Mouse (Mus musculus): ENCODE measurements around the gene Vps39. TPM values are rescaled to one million over a fixed set of nuclear protein-coding genes. Genes with fewer than 3 reads are reported as not detected.

The Vps39 gene
- polyA plus RNA-seq, 1 experiment from 2014 or later: 28.3 TPM

DNA sequence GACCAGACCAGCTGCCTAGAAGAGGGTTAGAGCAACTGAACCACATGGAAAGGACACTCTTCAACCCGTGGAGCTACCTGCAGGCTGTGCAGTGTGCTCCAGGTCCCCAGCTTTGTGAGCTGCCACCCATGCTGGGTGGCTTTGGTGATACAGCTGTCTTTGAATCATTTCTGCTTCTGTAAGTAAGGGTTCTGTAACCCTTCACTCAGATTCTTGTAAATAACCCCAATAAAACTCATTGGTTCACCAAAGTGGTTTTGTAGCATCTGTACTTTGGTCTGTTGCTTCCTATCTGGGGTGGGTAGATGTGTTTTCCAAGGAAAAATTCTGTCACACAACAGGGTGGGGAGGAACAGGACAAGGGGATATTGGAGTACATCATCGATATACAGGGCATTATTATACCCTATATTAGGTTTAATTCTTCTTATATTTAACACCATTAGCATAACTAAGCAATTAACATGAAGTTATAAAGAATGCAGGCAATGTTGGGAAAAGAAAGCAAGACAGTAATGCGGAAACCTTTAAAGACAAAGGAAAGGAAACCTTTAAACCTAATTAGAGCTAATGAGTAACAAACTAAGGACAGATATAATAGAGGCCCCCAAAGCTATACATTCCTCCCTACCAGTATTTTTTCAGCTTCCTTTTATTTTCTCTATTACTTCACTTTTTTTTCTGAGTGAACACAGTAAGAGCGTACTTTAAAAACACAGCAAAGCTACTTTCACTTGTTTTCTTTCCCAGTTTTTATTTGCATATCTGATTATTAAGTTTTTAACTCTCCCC is 14.7 kb upstream of the Vps39 start:
- no peak overlapping the region for H3K4me2 ChIP-seq (ENCODE audit: low read depth, severe bottlenecking)
- peaks cover 12% of the 10 kb centered on the region; the same call in 1 of the 2 replicates for H3K36me3 ChIP-seq (ENCODE audit: control insufficient read depth, insufficient read depth, low read length)
- no peak for DNase-seq (ENCODE audit: low spot score)
- H3K9ac ChIP-seq (ENCODE audit: low read length): no peak overlapping the region
- H3K4me3 ChIP-seq (ENCODE audit: low read depth, low read length): no peak overlapping the region
- 94% methylated on average over 4 of the region's 4 CpGs for WGBS
- H3K27ac ChIP-seq (replicated peaks; ENCODE audit: low read depth, low read length): no peak overlapping the region
- H3K9me3 ChIP-seq (ENCODE audit: control insufficient read depth, low read length): no peaks in the 10 kb centered on the region
- H3K4me1 ChIP-seq (ENCODE audit: control insufficient read depth, insufficient read depth, low read length): no peaks in the 10 kb centered on the region
- ATAC-seq (ENCODE audit: insufficient number of reproducible peaks, low FRiP score, low TSS enrichment, low read depth): no peak
- H3K27me3 ChIP-seq (ENCODE audit: control insufficient read depth, insufficient read depth, low read length): no peaks in the 10 kb centered on the region

DNA sequence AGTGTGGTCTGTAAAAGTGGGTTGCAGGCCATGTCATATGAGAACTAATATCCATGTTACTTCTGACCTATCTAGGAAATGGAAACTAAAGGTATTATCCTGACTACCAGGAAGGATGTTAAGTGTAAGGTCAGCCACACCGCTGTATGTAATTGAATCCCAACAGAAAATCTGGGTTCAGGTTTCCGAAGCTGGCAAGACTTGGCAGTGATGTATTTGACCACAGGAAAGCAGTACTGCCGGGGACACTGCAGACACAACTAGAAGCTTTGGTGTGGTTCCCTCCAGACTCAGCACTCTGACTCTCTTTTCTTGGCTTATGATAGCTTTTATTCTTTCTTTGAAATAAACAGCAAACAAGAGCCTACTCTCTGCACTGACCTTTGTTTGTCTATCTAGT is 13.6 kb upstream of the Vps39 start:
- WGBS: 85% methylated on average over 3 of the region's 3 CpGs
- ATAC-seq (ENCODE audit: insufficient number of reproducible peaks, low FRiP score, low TSS enrichment, low read depth): no peak
- H3K4me1 ChIP-seq (ENCODE audit: control insufficient read depth, insufficient read depth, low read length): no peaks in the 10 kb centered on the region
- H3K27ac ChIP-seq (replicated peaks; ENCODE audit: low read depth, low read length): no peak overlapping the region
- no peak overlapping the region for H3K9ac ChIP-seq (ENCODE audit: low read length)
- no peaks in the 10 kb centered on the region for H3K27me3 ChIP-seq (ENCODE audit: control insufficient read depth, insufficient read depth, low read length)
- no peak overlapping the region for H3K4me2 ChIP-seq (ENCODE audit: low read depth, severe bottlenecking)
- H3K4me3 ChIP-seq (ENCODE audit: low read depth, low read length): no peak overlapping the region
- H3K9me3 ChIP-seq (ENCODE audit: control insufficient read depth, low read length): no peaks in the 10 kb centered on the region
- H3K36me3 ChIP-seq (ENCODE audit: control insufficient read depth, insufficient read depth, low read length): peaks cover 14% of the 10 kb centered on the region; the same call in 1 of the 2 replicates
- DNase-seq (ENCODE audit: low spot score): no peak

DNA sequence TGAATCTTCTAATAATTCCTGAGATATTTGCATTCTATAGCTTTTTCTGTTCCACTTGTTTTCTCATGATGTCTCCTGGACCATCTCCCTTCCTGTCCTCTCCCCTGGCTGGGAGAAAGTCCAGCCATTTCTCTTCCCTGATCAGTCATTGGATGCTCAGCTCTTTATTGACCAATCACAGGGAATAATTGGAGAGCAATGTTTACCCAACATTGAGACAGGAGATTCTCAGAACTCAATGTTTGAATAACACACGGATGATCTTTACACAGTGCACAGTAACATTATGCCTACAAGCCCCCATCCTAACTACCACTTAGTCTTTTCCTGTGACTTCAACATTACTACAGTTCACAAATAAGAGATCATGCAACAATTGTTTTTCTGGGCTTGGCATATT is 7.5 kb upstream of the Vps39 start:
- Histone ChIP-seq H3K4me1 (ENCODE audit: control insufficient read depth, insufficient read depth, low read length) (no peaks in the 10 kb centered on the region), H3K9ac (ENCODE audit: low read length) (no peak overlapping the region), H3K27me3 (ENCODE audit: control insufficient read depth, insufficient read depth, low read length) (no peaks in the 10 kb centered on the region), H3K4me3 (ENCODE audit: low read depth, low read length) (no peak overlapping the region), H3K27ac (replicated peaks; ENCODE audit: low read depth, low read length) (no peak overlapping the region), H3K4me2 (ENCODE audit: low read depth, severe bottlenecking) (no peak overlapping the region), H3K36me3 (ENCODE audit: control insufficient read depth, insufficient read depth, low read length) (peaks cover 9% of the 10 kb centered on the region; the same call in 1 of the 2 replicates), H3K9me3 (ENCODE audit: control insufficient read depth, low read length) (no peaks in the 10 kb centered on the region)
- ATAC-seq (ENCODE audit: insufficient number of reproducible peaks, low FRiP score, low TSS enrichment, low read depth) (no peak), DNase-seq (ENCODE audit: low spot score) (no peak)
- WGBS: 83% methylated on average over 1 of the region's 1 CpGs

DNA sequence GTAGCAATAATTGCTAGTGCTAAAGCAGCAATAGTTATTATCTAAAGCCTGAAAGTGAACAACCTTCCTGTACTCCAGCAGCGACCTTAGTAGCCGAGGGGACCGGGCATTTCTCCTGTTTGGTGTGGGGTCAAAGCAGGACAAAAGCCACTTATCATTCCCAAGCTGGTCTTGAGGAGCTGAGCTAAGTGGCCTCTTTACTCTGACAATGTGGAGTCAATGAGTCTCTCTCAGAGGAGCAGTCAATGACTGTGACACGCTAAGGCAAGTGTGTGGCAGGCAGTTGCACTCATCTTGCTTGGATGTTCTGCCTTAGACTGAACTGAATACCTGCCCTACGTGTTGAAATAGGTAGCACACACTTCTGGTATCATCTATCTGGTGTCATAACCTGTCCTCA is 1.6 kb downstream of the Vps39 start:
- H3K27me3 ChIP-seq (ENCODE audit: control insufficient read depth, insufficient read depth, low read length): no peaks in the 10 kb centered on the region
- H3K4me3 ChIP-seq (ENCODE audit: low read depth, low read length): no peak overlapping the region
- no peak for DNase-seq (ENCODE audit: low spot score)
- no peak overlapping the region for H3K4me2 ChIP-seq (ENCODE audit: low read depth, severe bottlenecking)
- H3K27ac ChIP-seq (replicated peaks; ENCODE audit: low read depth, low read length): no peak overlapping the region
- H3K4me1 ChIP-seq (ENCODE audit: control insufficient read depth, insufficient read depth, low read length): no peaks in the 10 kb centered on the region
- peaks cover 6% of the 10 kb centered on the region for H3K36me3 ChIP-seq (ENCODE audit: control insufficient read depth, insufficient read depth, low read length)
- H3K9ac ChIP-seq (ENCODE audit: low read length): no peak overlapping the region
- 85% methylated on average over 5 of the region's 5 CpGs for WGBS
- ATAC-seq (ENCODE audit: insufficient number of reproducible peaks, low FRiP score, low TSS enrichment, low read depth): no peak
- H3K9me3 ChIP-seq (ENCODE audit: control insufficient read depth, low read length): no peaks in the 10 kb centered on the region

DNA sequence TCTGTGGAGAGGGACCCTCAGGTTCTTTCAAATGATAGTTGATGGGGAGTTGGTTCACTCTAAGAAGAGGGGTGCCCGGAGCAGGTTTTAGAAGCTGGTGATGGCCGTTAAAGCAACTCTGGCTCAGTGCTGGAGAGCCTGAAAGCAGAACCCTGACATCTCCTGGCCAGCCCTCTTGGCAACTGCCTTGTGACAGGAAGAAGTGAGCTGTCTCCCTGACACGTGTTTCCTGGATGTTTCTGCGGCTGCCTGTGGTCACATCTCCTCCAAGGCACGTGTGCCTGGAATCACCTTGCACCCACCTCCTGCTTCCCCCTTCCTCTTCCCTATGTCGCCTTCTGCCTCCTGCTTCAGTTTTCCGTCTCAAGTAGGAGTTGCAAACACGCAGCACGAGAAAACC is 4.8 kb downstream of the Vps39 start:
- ATAC-seq (ENCODE audit: insufficient number of reproducible peaks, low FRiP score, low TSS enrichment, low read depth) (no peak), DNase-seq (ENCODE audit: low spot score) (no peak)
- Histone ChIP-seq H3K4me2 (ENCODE audit: low read depth, severe bottlenecking) (no peak overlapping the region), H3K9me3 (ENCODE audit: control insufficient read depth, low read length) (no peaks in the 10 kb centered on the region), H3K27me3 (ENCODE audit: control insufficient read depth, insufficient read depth, low read length) (no peaks in the 10 kb centered on the region), H3K27ac (replicated peaks; ENCODE audit: low read depth, low read length) (no peak overlapping the region), H3K9ac (ENCODE audit: low read length) (no peak overlapping the region), H3K4me1 (ENCODE audit: control insufficient read depth, insufficient read depth, low read length) (no peaks in the 10 kb centered on the region), H3K4me3 (ENCODE audit: low read depth, low read length) (no peak overlapping the region), H3K36me3 (ENCODE audit: control insufficient read depth, insufficient read depth, low read length) (peaks cover 7% of the 10 kb centered on the region; the same call in 1 of the 2 replicates)
- 82% methylated on average over 9 of the region's 9 CpGs for WGBS

DNA sequence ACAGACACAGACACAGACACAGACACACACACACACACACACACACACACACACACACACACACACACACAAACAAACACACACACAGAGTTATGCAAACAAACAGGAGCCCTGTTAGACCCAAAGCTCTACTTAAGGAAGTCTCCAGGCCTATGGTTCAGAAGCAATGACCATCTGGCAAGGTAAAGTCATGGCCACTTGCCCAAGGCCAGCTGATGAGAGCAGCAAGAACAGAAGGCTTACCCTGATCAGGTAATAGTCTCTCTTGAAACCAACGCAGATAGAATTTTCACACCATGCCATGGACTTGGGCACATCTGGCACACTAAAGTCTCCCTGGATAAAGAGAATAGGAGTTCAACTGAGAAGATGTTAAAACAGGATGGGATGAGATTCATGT is 11.2 kb downstream of the Vps39 start:
- WGBS: 94% methylated on average over 1 of the region's 1 CpGs
- H3K36me3 ChIP-seq (ENCODE audit: control insufficient read depth, insufficient read depth, low read length): peaks cover 6% of the 10 kb centered on the region; the same call in 1 of the 2 replicates

DNA sequence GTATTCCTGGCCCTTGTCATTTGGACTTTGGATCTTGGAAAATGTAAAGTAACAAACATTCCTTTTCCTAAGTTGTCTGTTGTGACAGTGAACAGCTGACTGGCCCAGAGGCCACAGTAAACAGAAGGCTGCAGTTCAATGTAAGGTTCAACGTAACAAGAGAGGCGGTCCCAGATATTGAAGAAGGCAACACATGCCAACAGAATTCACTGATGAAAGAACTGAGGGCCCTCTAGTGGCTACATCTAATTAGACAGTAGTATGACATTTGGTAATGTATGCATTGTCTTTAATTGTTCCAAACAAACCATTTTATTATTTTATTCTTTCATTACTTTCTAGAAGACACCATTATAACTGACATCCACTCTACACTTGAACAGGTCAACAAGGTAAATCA is 15.1 kb downstream of the Vps39 start:
- Histone ChIP-seq H3K4me1 (ENCODE audit: control insufficient read depth, insufficient read depth, low read length) (no peaks in the 10 kb centered on the region), H3K9ac (ENCODE audit: low read length) (no peak overlapping the region), H3K27ac (replicated peaks; ENCODE audit: low read depth, low read length) (no peak overlapping the region), H3K9me3 (ENCODE audit: control insufficient read depth, low read length) (no peaks in the 10 kb centered on the region), H3K4me2 (ENCODE audit: low read depth, severe bottlenecking) (no peak overlapping the region), H3K36me3 (ENCODE audit: control insufficient read depth, insufficient read depth, low read length) (peaks cover 6% of the 10 kb centered on the region; the same call in 1 of the 2 replicates), H3K4me3 (ENCODE audit: low read depth, low read length) (no peak overlapping the region), H3K27me3 (ENCODE audit: control insufficient read depth, insufficient read depth, low read length) (no peaks in the 10 kb centered on the region)
- ATAC-seq (ENCODE audit: insufficient number of reproducible peaks, low FRiP score, low TSS enrichment, low read depth) (no peak), DNase-seq (ENCODE audit: low spot score) (no peak)
- 86% methylated on average over 2 of the region's 2 CpGs for WGBS

More for the DNA sequence above, 11.2 kb downstream of the Vps39 start:
- Histone ChIP-seq H3K9me3 (ENCODE audit: control insufficient read depth, low read length) (no peaks in the 10 kb centered on the region), H3K4me2 (ENCODE audit: low read depth, severe bottlenecking) (no peak overlapping the region), H3K9ac (ENCODE audit: low read length) (no peak overlapping the region), H3K27me3 (ENCODE audit: control insufficient read depth, insufficient read depth, low read length) (no peaks in the 10 kb centered on the region), H3K4me1 (ENCODE audit: control insufficient read depth, insufficient read depth, low read length) (no peaks in the 10 kb centered on the region), H3K27ac (replicated peaks; ENCODE audit: low read depth, low read length) (no peak overlapping the region), H3K4me3 (ENCODE audit: low read depth, low read length) (no peak overlapping the region)
- no peak for ATAC-seq (ENCODE audit: insufficient number of reproducible peaks, low FRiP score, low TSS enrichment, low read depth)
- no peak for DNase-seq (ENCODE audit: low spot score)

DNA sequence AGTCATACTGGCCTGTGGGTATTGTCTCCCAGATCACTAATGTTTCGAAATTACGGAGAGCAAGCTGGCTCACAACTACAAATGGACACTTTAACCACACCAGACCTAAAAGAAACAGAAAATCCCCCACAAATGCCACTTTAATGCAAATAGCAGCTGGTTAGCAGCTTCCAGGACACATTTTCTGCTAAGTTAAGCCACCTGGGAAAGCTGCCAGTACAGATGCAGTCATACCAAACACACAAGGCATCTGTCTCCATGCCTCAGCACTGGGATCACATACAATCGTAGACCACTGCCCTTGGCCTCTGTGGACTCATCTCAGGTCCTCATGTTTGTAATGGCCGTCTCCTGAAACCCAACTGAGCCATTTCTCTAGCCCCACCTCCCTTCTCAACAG is 21.4 kb downstream of the Vps39 start:
- ATAC-seq (ENCODE audit: insufficient number of reproducible peaks, low FRiP score, low TSS enrichment, low read depth) (no peak), DNase-seq (ENCODE audit: low spot score) (no peak)
- Histone ChIP-seq H3K27me3 (ENCODE audit: control insufficient read depth, insufficient read depth, low read length) (no peaks in the 10 kb centered on the region), H3K36me3 (ENCODE audit: control insufficient read depth, insufficient read depth, low read length) (peaks cover 16% of the 10 kb centered on the region), H3K4me1 (ENCODE audit: control insufficient read depth, insufficient read depth, low read length) (no peaks in the 10 kb centered on the region), H3K9me3 (ENCODE audit: control insufficient read depth, low read length) (no peaks in the 10 kb centered on the region), H3K4me3 (ENCODE audit: low read depth, low read length) (no peak overlapping the region), H3K4me2 (ENCODE audit: low read depth, severe bottlenecking) (no peak overlapping the region), H3K27ac (replicated peaks; ENCODE audit: low read depth, low read length) (no peak overlapping the region), H3K9ac (ENCODE audit: low read length) (no peak overlapping the region)
- WGBS: 88% methylated on average over 4 of the region's 4 CpGs

DNA sequence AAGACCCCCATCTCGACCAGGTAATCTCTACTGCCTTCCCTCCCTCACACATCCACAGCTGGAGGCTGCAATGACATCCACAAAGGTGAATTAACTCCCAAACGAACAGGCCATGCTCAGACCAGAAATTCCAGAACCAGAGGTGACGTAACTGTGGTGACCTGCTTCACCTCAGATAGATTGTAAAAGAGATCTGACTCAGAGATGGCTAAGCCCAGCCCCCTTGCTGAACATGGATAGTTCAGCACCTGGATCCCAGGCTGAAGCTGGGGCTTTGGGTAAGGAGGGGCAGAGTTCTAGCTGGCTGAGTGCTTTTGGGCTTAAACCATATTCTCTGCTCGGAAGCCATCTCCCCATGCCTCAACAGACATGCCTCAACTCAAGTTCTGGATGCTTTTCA is 37.9 kb downstream of the Vps39 start:
- Histone ChIP-seq H3K27ac (replicated peaks; ENCODE audit: low read depth, low read length) (no peak overlapping the region), H3K27me3 (ENCODE audit: control insufficient read depth, insufficient read depth, low read length) (no peaks in the 10 kb centered on the region), H3K9me3 (ENCODE audit: control insufficient read depth, low read length) (no peaks in the 10 kb centered on the region), H3K4me1 (ENCODE audit: control insufficient read depth, insufficient read depth, low read length) (no peaks in the 10 kb centered on the region), H3K4me3 (ENCODE audit: low read depth, low read length) (no peak overlapping the region), H3K36me3 (ENCODE audit: control insufficient read depth, insufficient read depth, low read length) (no peaks in the 10 kb centered on the region), H3K4me2 (ENCODE audit: low read depth, severe bottlenecking) (no peak overlapping the region), H3K9ac (ENCODE audit: low read length) (no peak overlapping the region)
- DNase-seq (ENCODE audit: low spot score) (no peak), ATAC-seq (ENCODE audit: insufficient number of reproducible peaks, low FRiP score, low TSS enrichment, low read depth) (no peak)
- 72% methylated on average over 4 of the region's 4 CpGs for WGBS

Measured in limb, embryonic 11.5 days (tissue).